In the genomic region with DNA sequence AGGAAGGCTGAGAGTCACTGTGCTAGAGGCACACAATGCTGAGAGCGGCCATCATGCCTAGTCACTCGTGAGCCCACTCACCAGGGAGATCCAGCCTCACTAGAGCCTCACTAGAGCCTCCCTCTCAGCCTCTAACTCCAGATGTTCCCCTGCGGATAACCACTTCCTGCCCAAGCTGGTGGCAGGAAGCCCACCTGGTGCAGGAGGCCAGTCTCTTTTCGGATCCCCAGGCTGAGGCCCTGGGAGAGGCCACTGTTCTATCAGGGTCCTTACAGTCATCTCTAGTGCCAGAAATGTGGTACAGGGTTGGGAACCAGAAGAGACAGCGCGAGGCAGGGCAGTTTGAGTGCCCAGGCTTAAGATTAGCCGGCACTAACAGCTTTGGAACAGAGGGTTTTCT, we compare ENCODE assay signal across 15 mouse cellular contexts. TPM values are rescaled to one million over a fixed set of nuclear protein-coding genes. Genes with fewer than 3 reads are reported as not detected.
DNase-seq lines count a peak whose midpoint lies in the region; ATAC-seq lines count a peak whose summit lies in the region.
"Had no signal": no experiment of that assay in that cellular context is flagged by ENCODE, and none has a peak within 500 bp of the region (broad histone marks: within the 10 kb centered on the region; RNA-seq: fewer than 3 reads in every experiment).

No protein-coding gene starts in this region.

- peak; percentile 5 for ATAC-seq in common myeloid progenitor, adult 5-6 weeks (replicated peaks; ENCODE audit: low read depth, poor library complexity, severe bottlenecking)
- peak; percentile 5 for ATAC-seq in megakaryocyte progenitor cell, adult 5-6 weeks (replicated peaks; ENCODE audit: poor library complexity)
- ATAC-seq in frontal cortex, adult (ENCODE audit: low TSS enrichment) = no peak
- ATAC-seq: intestine, embryonic 15.5 days; midbrain, embryonic 13.5 days had no signal

- DNase-seq in heart, embryonic 10.5 days (ENCODE audit: low spot score) = no peak
- DNase-seq in heart, postnatal 4 days = no peak
- peak; percentile 47 for DNase-seq in 416B (ENCODE audit: low read depth)
- DNase-seq in ovary, postnatal 14 days (ENCODE audit: low spot score) = no peak
- DNase-seq in layer of hippocampus, adult 9-11 months = no peak

- H3K9me3 ChIP-seq in heart, embryonic 10.5 days = no peaks in the 10 kb centered on the region
- H3K9me3 ChIP-seq: embryonic facial prominence, embryonic 15.5 days; intestine, embryonic 15.5 days; midbrain, embryonic 13.5 days; neural tube, embryonic 12.5 days had no signal

- peak overlapping the region; percentile 92 for H3K27ac ChIP-seq in heart, embryonic 10.5 days
- H3K27ac ChIP-seq: intestine, embryonic 15.5 days; midbrain, embryonic 13.5 days; neural tube, embryonic 12.5 days had no signal

- WGBS in heart, embryonic 10.5 days = 79% methylated on average over 7 of the region's 7 CpGs

- H3K36me3 ChIP-seq in heart, embryonic 10.5 days = peaks cover 40% of the 10 kb centered on the region

- no peak overlapping the region for H3K4me3 ChIP-seq in heart, embryonic 10.5 days
- H3K4me3 ChIP-seq: embryonic facial prominence, embryonic 15.5 days; heart, adult 2 months; intestine, embryonic 15.5 days; midbrain, embryonic 13.5 days; neural tube, embryonic 12.5 days had no signal

- peaks cover 70% of the 10 kb centered on the region for H3K4me1 ChIP-seq in heart, embryonic 10.5 days

- no peaks in the 10 kb centered on the region for H3K27me3 ChIP-seq in heart, embryonic 10.5 days (ENCODE audit: insufficient read depth, poor library complexity, severe bottlenecking)
- H3K27me3 ChIP-seq: embryonic facial prominence, embryonic 15.5 days; intestine, embryonic 15.5 days; midbrain, embryonic 13.5 days; neural tube, embryonic 12.5 days had no signal

RNA-seq across cellular contexts. Expression of gene Smim5, which starts 1.3 kb away (rescaled TPM):
- 13.7 and 17.9 TPM in 2 replicates for polyA plus RNA-seq in heart, embryonic 10.5 days (2016; fragmentation: Nextera tagmentation; extraction: Ambion mirVana)
- total RNA-seq in heart, postnatal 4 days (2021) = 10 to 100 TPM; 28.7 to 29.9 TPM
- total RNA-seq in common myeloid progenitor, adult 5-6 weeks (2017) = 31.2 and 35.4 TPM in 2 replicates
- 4.9 and 8.7 TPM in 2 replicates for total RNA-seq in megakaryocyte progenitor cell, adult 5-6 weeks (2015)
- total RNA-seq in megakaryocyte progenitor cell, adult 5-6 weeks (2017) = 2.8 and 8.2 TPM in 2 replicates
- total RNA-seq: liver, adult 2 months had no signal

RNA-seq across cellular contexts. Expression of gene Smim6, which starts 13.4 kb away (rescaled TPM):
- 1.6 and 1.7 TPM in 2 replicates for polyA plus RNA-seq in heart, embryonic 10.5 days (2016; fragmentation: Nextera tagmentation; extraction: Ambion mirVana)
- under 1 TPM in 1 of 2 experiments, not detected in 1; 0.27 TPM for total RNA-seq in heart, postnatal 4 days (2021)
- 0.34 and 2.0 TPM in 2 replicates for total RNA-seq in common myeloid progenitor, adult 5-6 weeks (2017)
- 0.57 and 1.0 TPM in 2 replicates for total RNA-seq in megakaryocyte progenitor cell, adult 5-6 weeks (2015)
- total RNA-seq in megakaryocyte progenitor cell, adult 5-6 weeks (2017) = 0.37 and 1.2 TPM in 2 replicates
- total RNA-seq: heart, adult 2 months had no signal
- polyA plus RNA-seq: cerebellum, adult 2 months had no signal

RNA-seq across cellular contexts. Expression of gene Sap30bp, which starts 34.6 kb away (rescaled TPM):
- polyA plus RNA-seq in heart, embryonic 10.5 days (2016; fragmentation: Nextera tagmentation; extraction: Ambion mirVana) = 29.4 and 35.8 TPM in 2 replicates
- 10 to 100 TPM; 25.7 to 29.0 TPM for total RNA-seq in heart, postnatal 4 days (2021)
- 164 and 170 TPM in 2 replicates for total RNA-seq in common myeloid progenitor, adult 5-6 weeks (2017)
- total RNA-seq in megakaryocyte progenitor cell, adult 5-6 weeks (2015) = 19.1 and 24.5 TPM in 2 replicates
- 155 and 199 TPM in 2 replicates for total RNA-seq in megakaryocyte progenitor cell, adult 5-6 weeks (2017)

RNA-seq across cellular contexts. Expression of gene Recql5, which starts 34.8 kb away (rescaled TPM):
- 20.4 and 22.3 TPM in 2 replicates for polyA plus RNA-seq in heart, embryonic 10.5 days (2016; fragmentation: Nextera tagmentation; extraction: Ambion mirVana)
- total RNA-seq in heart, postnatal 4 days (2021) = 1 to 10 TPM; 8.0 to 10.0 TPM
- 23.6 and 25.3 TPM in 2 replicates for total RNA-seq in common myeloid progenitor, adult 5-6 weeks (2017)
- total RNA-seq in megakaryocyte progenitor cell, adult 5-6 weeks (2015) = 12.3 and 23.3 TPM in 2 replicates
- 16.0 and 17.7 TPM in 2 replicates for total RNA-seq in megakaryocyte progenitor cell, adult 5-6 weeks (2017)

RNA-seq across cellular contexts. Expression of gene Myo15b, which starts 40.2 kb away (rescaled TPM):
- polyA plus RNA-seq in heart, embryonic 10.5 days (2016; fragmentation: Nextera tagmentation; extraction: Ambion mirVana) = 0.23 and 0.31 TPM in 2 replicates
- total RNA-seq in heart, postnatal 4 days (2021) = under 1 TPM; 0.16 to 0.19 TPM
- 3.3 and 3.7 TPM in 2 replicates for total RNA-seq in common myeloid progenitor, adult 5-6 weeks (2017)
- 2.6 and 5.5 TPM in 2 replicates for total RNA-seq in megakaryocyte progenitor cell, adult 5-6 weeks (2015)
- 1.6 and 5.1 TPM in 2 replicates for total RNA-seq in megakaryocyte progenitor cell, adult 5-6 weeks (2017)
